Mouse (Mus musculus): ENCODE results near the gene Ang. TPM values are rescaled to one million over a fixed set of nuclear protein-coding genes. Genes with fewer than 3 reads are reported as not detected.

The Ang gene
- total and polyA plus RNA-seq, 3 experiments = 0.44 to 2.2 (median 1.2) TPM

DNA sequence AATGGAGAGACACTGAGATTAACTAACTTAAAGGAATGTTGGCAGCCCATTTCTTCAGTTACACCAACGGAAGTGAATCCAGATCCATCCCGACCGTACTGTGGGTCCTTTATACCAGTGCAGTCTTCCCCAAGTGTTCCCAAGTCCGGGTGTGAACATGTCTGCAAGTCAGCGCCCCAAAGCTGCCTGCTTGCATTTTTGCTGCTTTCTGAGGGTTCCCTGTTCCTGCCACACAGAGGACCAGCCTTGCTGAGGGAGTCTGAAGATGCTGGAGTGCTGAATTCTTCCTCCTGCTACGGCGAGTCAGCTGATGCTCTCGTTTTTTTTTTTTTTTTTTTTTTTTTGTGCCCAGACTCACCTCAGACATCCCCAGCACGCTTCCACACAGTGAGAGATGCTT, 4.0 kb downstream of the Ang start:
- dilution Hi-C loops (cut with MboI; ENCODE audit: extremely low pct_ligation_motif_present, extremely low pct_unique_long_range_greater_than_20kb, low sequenced_read_pairs) = no loop called here
- peak; percentile 64 for TF ChIP-seq ZNF384 (IDR thresholded peaks at IDR 0.05; ENCODE audit: low read depth, low read length)
- TF ChIP-seq PAX5 (IDR thresholded peaks at IDR 0.05; ENCODE audit: low read length) = no peak
- TF ChIP-seq MAX (IDR thresholded peaks at IDR 0.05; ENCODE audit: low read length) = no peak
- no peak for TF ChIP-seq NRF1 (IDR thresholded peaks at IDR 0.05; ENCODE audit: low read depth, low read length)
- no peak for TF ChIP-seq TCF12 (IDR thresholded peaks at IDR 0.05; ENCODE audit: low read depth, low read length)
- Histone ChIP-seq H3K4me2 (ENCODE audit: insufficient read depth, low read depth, poor library complexity, severe bottlenecking) (no peak overlapping the region), H3K9me3 (replicated peaks; ENCODE audit: low read length) (no peaks in the 10 kb centered on the region), H3K27ac (ENCODE audit: insufficient read depth, low read depth) (no peak overlapping the region), H3K36me3 (replicated peaks in 1 of 2; ENCODE audit: control insufficient read depth in 1 of 2, insufficient read depth in 1 of 2, low read length in 1 of 2) (no peaks in the 10 kb centered on the region), H3K9ac (ENCODE audit: insufficient read depth, low read depth) (no peak overlapping the region), H3K4me1 (ENCODE audit: control insufficient read depth in 1 of 2, insufficient read depth in 2 of 2) (peaks cover 6 to 35% of the 10 kb centered on the region in 2 experiments; a peak in 3 of 4 replicates), H3K27me3 (replicated peaks) (no peaks in the 10 kb centered on the region), H3K79me2 (replicated peaks; ENCODE audit: control insufficient read depth, extremely low read depth, insufficient read depth, poor library complexity, severe bottlenecking) (no peaks in the 10 kb centered on the region), H3K4me3 (replicated peaks in 1 of 3; ENCODE audit: low read depth in 2 of 3, low read length in 2 of 3, poor library complexity in 1 of 3) (no peak overlapping the region)
- no peak for DNase-seq (ENCODE audit: extremely low read depth)
- in situ Hi-C loops (cut with MboI; ENCODE audit: low pct_ligation_motif_present, low pct_unique_long_range_greater_than_20kb, low sequenced_read_pairs) = loop anchor here (10.0 kb wide), 1 partner anchor 70 kb away; no protein-coding TSS in a partner anchor

DNA sequence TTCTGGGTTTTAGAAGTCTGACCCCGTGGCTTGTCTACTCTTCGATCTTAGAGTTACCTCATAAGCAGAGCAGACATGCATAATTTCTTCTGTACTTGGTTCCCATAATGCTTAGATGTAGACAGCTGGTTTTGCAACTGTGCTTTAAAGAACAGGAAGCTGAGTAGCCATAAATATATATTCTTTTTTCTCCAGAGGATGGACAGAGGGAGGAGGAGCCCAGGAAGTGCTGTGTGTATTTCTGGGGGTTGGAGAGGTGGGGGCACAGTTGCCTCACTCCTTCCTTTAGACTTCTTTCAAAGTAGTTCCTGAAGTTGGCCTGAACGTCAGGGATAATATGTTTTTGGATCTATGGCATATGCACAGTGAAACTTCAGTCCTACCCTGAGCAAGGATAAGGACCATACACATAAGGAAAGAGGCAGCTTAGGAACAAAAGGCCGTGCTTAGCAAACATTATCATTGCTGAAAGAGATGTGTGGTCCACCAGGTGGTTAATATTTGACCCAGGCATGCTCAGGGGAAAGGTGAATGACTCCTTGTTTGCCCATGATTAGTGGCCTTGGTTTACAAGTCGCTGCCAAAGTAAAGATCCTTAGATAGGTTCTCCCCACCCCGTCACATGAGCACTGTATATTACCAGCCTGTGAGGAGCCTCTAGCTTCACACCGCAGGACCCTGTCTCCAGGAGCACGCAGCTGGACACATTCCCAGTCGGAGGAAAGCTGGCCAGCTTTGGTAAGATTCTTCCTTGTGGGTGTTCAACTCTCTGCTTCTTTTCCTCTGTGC, 5.0 kb downstream of the Ang start:
- DNase-seq (ENCODE audit: extremely low read depth) = no peak
- H3K4me1 ChIP-seq (ENCODE audit: control insufficient read depth in 1 of 2, insufficient read depth in 2 of 2) = peaks cover 6 to 35% of the 10 kb centered on the region in 2 experiments; a peak in 3 of 4 replicates
- H3K9ac ChIP-seq (ENCODE audit: insufficient read depth, low read depth) = no peak overlapping the region
- no peak overlapping the region for H3K27ac ChIP-seq (ENCODE audit: insufficient read depth, low read depth)
- dilution Hi-C loops (cut with MboI; ENCODE audit: extremely low pct_ligation_motif_present, extremely low pct_unique_long_range_greater_than_20kb, low sequenced_read_pairs) (no loop called here), in situ Hi-C loops (cut with MboI; ENCODE audit: low pct_ligation_motif_present, low pct_unique_long_range_greater_than_20kb, low sequenced_read_pairs) (loop anchor here (10.0 kb wide), 1 partner anchor 71 kb away; no protein-coding TSS in a partner anchor)
- H3K9me3 ChIP-seq (replicated peaks; ENCODE audit: low read length) = no peaks in the 10 kb centered on the region
- no peak overlapping the region for H3K4me2 ChIP-seq (ENCODE audit: insufficient read depth, low read depth, poor library complexity, severe bottlenecking)
- no peaks in the 10 kb centered on the region for H3K36me3 ChIP-seq (replicated peaks in 1 of 2; ENCODE audit: control insufficient read depth in 1 of 2, insufficient read depth in 1 of 2, low read length in 1 of 2)
- H3K27me3 ChIP-seq (replicated peaks) = no peaks in the 10 kb centered on the region
- no peak overlapping the region for H3K4me3 ChIP-seq (replicated peaks in 1 of 3; ENCODE audit: low read depth in 2 of 3, low read length in 2 of 3, poor library complexity in 1 of 3)
- no peaks in the 10 kb centered on the region for H3K79me2 ChIP-seq (replicated peaks; ENCODE audit: control insufficient read depth, extremely low read depth, insufficient read depth, poor library complexity, severe bottlenecking)
- TF ChIP-seq NELFE (IDR thresholded peaks at IDR 0.05; ENCODE audit: low read depth, low read length) = no peak
- TF ChIP-seq ETS1 (conservative IDR thresholded peaks at IDR 0.05; ENCODE audit: low read depth, low read length) = no peak
- TF ChIP-seq PAX5 (IDR thresholded peaks at IDR 0.05; ENCODE audit: low read length) = no peak
- no peak for TF ChIP-seq EP300 (IDR thresholded peaks at IDR 0.05; ENCODE audit: low read length)
- TF ChIP-seq TBP (conservative IDR thresholded peaks at IDR 0.05; ENCODE audit: low read depth, low read length) = no peak
- TF ChIP-seq HCFC1 (IDR thresholded peaks at IDR 0.05; ENCODE audit: low read depth, low read length) = no peak
- no peak for TF ChIP-seq CHD2 (IDR thresholded peaks at IDR 0.05; ENCODE audit: low read length)
- TF ChIP-seq MAZ (IDR thresholded peaks at IDR 0.05; ENCODE audit: low read depth, low read length) = no peak
- no peak for TF ChIP-seq ZMIZ1 (IDR thresholded peaks at IDR 0.05; ENCODE audit: low read depth, low read length)
- TF ChIP-seq POLR2AphosphoS2 (IDR thresholded peaks at IDR 0.05; ENCODE audit: low read depth, low read length) = no peak
- no peak for TF ChIP-seq MXI1 (IDR thresholded peaks at IDR 0.05; ENCODE audit: low read depth, low read length)
- TF ChIP-seq ZC3H11A (IDR thresholded peaks at IDR 0.05; ENCODE audit: low read depth, low read length) = no peak
- no peak for TF ChIP-seq MAFK (IDR thresholded peaks at IDR 0.05; ENCODE audit: insufficient replicate concordance, low read length)
- no peak for TF ChIP-seq KAT2A (IDR thresholded peaks at IDR 0.05; ENCODE audit: insufficient replicate concordance, low read length)
- TF ChIP-seq CTCF (conservative IDR thresholded peaks at IDR 0.05 in 1 of 2, IDR thresholded peaks at IDR 0.05 in 1 of 2; ENCODE audit: low read depth in 2 of 2, low read length in 2 of 2) = no peak

All from CH12.LX (cell line).